Mouse (Mus musculus) kidney, postnatal 25 days (tissue): ENCODE results near the gene Fh1.

Experiments
- DNase-seq, 2 experiments: peaks; one replicate each; pipeline ENCODE4 v3.0.0; 2021; ENCODE audit warnings: mixed read lengths in 2 of 2

Gene Fh1

DNA sequence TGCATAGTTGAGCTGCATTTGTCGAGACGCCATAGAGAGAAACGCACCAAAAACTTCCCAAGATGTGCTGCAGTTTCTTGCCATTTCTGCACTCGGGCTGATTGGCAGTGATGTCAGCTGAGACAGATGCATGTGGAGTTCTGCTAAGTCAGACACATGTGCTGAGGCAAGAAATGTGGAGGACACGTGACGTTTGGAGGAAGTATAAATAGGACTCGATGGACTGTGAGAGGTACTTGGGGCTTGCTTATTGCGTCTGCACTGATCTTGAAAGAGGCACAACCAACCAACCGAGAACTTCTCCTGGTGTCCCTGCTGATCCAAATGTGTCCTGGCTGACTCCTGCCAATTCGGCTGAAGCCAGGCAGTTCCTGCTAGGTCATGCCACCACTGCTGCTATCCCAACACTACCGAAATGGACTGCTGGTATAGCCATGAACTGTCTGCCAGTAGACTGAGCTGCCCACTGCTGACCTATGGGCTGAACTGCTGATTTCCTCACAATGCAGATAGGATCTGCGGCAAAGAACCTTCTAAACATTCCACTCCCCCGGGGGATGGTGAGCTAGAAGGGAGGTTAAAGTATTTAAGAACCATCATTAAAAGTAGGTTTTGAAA, 5.5 kb downstream of the Fh1 start, which contains the start of gene Kmo:
Gene Kmo (plus strand): TSS at position 568 of the 618 bp plus-strand sequence.
- DNase-seq, result no peak

DNA sequence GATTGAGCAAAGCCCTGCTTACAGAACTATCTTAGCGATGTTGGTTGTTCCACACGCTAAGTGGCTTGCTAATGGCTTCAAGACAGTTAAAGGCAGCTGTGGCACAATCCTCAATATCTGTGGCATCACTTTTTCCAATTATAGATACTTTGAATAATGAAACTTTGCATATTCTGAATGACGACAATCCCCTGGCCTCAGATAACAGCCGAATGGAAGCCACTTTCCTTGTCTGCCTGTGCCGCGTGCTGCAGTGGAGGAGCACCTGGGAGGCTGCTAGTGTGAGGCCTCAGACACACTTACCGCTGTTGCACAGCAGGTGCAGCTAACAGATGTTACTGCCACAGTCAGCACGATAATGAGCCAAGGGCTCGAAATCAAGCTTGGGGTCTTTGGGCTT, 10.4 kb downstream of the Fh1 start:
- no peak for DNase-seq

DNA sequence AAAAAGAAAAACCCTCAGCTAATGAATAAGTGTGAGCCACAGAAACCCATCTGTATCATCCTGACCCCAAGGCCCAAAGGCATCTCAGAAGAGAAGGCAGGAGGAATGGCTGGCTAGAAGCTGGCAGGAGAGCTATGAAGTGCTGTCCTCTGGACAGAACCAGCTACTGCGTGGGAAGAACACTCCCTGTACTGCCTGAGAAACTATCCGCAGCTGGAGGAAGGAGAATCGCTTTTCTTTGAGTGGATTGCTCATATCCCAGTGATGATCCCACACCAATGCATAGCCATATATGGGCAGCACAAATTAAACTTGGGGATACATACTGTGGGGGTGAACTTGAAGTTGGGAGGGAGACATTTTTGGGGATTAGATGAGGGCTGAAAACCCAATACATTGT, 16.7 kb downstream of the Fh1 start:
- DNase-seq, result no peak

GRCm38 (mm10) chr1:175607838-175608585, 17.4 kb downstream of the Fh1 start:
- DNase-seq, result no peak

DNA sequence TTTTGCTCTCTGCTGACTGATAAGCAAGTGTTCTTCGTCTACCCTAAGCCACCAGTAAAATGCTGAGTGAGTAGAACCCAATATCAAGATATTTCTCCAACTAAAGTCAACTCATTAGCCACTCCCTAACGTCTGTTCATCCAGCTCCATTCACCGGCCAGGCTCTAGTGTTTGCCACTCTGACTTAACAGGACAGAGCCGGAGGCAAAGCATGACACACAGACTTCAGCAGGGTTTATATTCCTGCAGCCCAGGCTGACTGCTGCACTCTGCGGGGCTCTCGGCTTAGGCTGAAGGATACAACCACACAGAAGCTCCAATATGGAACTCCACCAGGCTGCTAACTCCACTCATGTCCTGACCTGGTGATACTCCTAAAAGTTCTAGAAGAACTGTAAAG, 18.1 kb downstream of the Fh1 start:
- DNase-seq, result no peak

DNA sequence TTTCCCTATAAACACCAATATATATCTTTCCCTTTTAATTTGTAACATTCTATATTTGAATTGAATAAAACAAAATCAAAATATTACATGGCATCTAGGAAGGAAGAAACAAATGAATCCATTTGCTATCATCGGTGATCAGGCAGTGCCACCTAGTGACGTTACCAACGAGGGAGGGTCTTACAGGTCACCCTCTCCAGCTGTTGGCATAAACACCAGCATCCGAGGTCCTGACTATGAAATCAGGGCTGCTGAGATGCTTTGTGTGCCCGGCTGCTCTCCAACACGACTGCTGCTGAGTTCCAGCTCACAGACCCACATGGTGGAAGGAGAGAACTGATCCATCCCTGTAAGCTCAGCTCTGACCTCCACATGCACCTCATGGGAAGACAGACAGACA, 22.0 kb downstream of the Fh1 start:
- DNase-seq, result no peak

GRCm38 (mm10) chr1:175602231-175602630, 23.2 kb downstream of the Fh1 start:
- DNase-seq, result peak; percentile 11 to 43

DNA sequence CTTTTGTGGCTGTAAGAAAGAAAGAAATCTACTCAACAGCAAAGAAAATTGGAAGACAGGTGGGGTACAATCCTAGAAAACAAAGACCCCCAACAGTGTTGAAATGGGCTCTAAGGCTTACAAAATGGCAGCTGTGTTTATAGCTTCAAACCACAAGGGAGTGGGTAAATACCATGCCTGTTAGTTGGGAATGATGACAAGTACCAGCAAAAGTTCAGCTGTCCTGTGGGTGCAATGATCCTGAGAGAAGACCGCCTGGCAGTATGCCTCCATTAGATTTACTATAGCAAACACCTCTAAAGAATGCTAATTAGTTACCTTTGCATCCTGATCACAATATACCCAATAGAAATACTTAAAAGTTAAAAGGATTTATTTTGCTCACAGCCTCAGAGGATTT, 32.6 kb downstream of the Fh1 start:
- DNase-seq, result no peak

- DNase-seq, result no peak
Observed at GRCm38 (mm10) chr1:175586656-175587055, 38.8 kb downstream of the Fh1 start.

DNA sequence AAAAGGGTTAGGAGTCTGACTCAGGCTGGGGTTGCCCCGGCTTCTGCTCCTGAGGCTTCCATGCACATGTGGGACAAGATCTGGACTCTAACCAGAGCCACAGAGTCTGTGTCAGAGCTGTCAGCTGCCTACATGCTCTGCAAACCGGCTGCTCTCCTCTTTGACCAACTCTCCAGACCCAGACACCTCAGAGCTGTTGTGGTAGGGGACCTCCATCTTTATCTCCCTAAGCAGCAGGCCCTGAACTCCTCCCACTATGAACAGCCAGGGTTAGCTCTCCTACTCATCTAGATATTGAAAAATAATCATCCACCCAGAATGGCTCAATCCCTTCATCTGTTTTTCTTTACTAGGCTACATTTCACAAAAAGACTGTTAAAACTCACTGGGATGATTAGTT, 40.2 kb downstream of the Fh1 start:
- no peak for DNase-seq

GRCm38 (mm10) chr1:175582799-175583198, 42.6 kb downstream of the Fh1 start:
- DNase-seq, result no peak

GRCm38 (mm10) chr1:175580346-175580745, 45.1 kb downstream of the Fh1 start:
- no peak for DNase-seq

- DNase-seq, result no peak
Observed at GRCm38 (mm10) chr1:175579598-175580235, 45.7 kb downstream of the Fh1 start.

DNA sequence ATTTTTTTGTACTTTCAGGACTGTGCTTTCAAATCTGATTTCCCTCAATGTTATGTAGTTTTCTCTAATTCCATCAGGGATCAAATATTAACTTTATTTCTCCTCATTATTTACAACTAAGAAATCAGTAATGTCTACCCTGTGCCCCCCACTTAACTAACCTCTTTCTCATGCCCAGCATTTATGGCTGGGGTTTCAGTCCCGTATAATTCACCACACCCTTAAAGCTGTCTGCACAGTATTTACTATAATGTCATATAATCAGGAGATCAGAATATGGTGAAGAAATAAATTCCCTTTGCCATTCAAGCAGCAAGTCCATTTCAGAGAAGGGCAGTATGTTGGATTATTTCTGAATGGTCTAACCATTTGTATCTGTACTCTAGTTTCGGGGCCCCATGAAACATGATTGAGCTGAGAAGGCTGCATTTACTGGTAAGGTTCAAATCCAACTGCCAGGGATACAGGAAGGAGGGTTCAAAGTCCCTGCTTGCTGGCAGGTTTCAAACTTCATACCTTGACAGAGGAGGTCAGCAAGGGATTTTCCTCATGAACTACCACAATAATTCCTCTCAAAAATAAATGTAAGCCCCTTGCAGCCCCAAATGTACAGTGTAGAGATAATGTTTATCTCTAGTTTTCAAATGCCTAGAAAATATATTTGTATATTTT, 46.9 kb downstream of the Fh1 start:
- no peak for DNase-seq

GRCm38 (mm10) chr1:175574129-175574528, 51.3 kb downstream of the Fh1 start:
- DNase-seq, result no peak

DNA sequence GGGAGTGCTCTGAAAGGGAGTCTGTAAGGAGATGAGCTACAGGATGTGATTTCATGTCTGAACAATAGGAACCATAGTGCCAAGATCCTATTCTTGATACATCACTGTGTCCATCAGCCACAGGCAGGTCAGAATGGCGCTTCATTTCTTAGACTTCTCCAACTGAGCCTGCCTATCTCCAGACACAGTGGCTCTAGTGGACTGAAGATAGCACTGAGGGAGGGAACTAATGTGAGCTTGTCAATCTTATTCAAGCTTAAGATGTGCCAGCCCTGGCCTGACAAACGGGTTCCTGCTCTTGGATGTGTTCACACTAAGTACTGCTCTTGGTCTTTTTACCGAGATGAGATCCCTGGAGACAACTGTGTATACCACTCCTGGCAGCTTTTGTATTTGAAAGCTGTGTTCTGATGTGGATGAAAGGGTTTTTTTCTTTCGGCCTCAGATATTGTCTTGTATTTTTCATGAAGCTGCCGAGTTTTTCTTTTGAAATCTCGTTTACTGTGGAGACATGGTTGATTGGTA, 59.8 kb downstream of the Fh1 start:
- DNase-seq, result no peak

DNA sequence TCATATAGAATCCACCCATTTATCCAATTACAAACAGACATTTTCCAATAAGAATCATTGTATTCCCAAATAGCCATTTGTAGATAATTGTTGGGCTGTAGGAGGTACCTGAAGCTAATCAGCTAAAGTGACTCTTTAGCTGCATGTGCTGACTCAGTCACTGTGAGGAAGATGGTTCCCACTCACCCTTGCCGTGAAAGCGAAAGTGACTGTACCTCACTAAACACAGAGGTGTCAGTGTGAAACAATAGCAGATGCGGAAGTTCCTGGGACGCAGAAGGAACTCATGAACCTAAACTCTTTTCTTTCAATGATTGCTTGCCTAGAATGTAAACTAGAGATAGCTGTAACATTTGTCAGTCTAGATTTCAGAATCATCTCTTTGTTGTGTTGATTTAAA, 61.1 kb downstream of the Fh1 start:
- no peak for DNase-seq

GRCm38 (mm10) chr1:175562379-175562778, 63.1 kb downstream of the Fh1 start:
- no peak for DNase-seq

DNA sequence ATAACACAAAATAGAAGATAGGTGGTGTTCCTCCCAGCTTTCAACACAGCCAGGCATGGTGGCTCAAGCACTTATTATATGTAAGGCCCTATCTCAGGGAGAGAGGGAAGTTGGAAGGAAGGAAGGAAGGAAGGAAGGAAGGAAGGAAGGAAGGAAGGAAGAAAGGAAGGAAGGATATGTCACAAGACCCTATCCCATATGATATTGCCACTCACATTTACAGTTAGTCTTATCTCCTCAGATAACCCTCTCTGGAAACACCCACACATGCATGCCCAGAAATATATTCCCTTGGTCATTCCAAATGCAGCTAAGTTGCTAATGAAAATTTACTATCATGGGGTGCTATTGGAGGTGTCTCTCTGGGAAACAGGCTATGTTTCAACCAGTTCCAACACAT, 63.6 kb downstream of the Fh1 start:
- no peak for DNase-seq

- no peak for DNase-seq
Observed at GRCm38 (mm10) chr1:175554641-175555040, 70.8 kb downstream of the Fh1 start.

DNA sequence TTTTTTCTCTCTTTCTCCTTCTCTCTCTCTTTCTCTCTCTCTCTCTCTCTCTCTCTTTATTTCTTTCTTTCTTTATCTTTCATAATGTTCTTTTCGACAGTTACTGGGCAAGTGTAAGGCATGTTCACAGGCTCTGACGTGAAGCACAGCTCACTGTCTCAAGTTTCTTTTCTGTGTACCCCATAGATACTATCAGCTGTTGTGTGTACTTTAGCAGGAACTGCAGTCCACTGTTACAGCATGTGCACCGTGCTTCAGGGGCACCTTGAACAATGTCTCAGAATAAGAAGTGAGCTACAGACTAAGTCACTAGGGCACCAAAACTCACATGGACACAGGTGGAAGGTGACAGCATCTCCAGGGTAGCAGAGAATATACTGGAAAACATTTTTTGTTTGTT, 73.0 kb downstream of the Fh1 start:
- no peak for DNase-seq

DNA sequence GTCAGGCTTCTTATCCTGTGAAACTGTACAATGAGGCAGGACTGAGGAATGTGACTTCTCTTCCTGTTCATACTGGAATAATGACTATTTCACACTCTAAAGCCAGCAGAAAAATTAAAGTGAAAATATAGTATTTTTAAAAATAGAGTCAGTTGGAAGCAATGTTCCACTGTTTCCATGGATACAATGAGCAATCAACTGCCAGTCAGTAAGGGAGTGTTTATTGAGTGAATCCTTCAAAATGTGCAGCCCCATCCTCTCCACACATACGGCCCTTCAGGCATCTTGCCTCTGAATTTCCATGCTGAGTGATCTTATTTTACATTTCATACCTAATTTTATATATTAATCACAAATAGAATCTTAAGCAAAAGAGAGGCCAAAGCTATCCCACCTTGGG, 74.8 kb downstream of the Fh1 start:
- DNase-seq, result no peak
